22 mouse cellular contexts compared by ENCODE assay signal in genomic region chr19:16624994-16625393, GRCm38 (mm10).
"Had no signal": no experiment of that assay in that cellular context is flagged by ENCODE, and none has a peak within 500 bp of the region (broad histone marks: within the 10 kb centered on the region; RNA-seq: fewer than 3 reads in every experiment).

No protein-coding gene starts in this region.

- H3K9ac ChIP-seq: hindbrain, embryonic 12.5 days; hindbrain, embryonic 14.5 days; intestine, embryonic 15.5 days; limb, embryonic 12.5 days; liver, embryonic 13.5 days; liver, embryonic 15.5 days had no signal

- H3K4me2 ChIP-seq: hindbrain, embryonic 12.5 days; hindbrain, embryonic 14.5 days; intestine, embryonic 15.5 days; limb, embryonic 12.5 days had no signal

- H3K4me3 ChIP-seq: hindbrain, embryonic 10.5 days; hindbrain, embryonic 12.5 days; intestine, embryonic 15.5 days; layer of hippocampus, adult 2 months; left cerebral cortex, adult 2 months; limb, embryonic 10.5 days; limb, embryonic 12.5 days; liver, embryonic 13.5 days; liver, embryonic 15.5 days had no signal

- H3K4me1 ChIP-seq: limb, embryonic 12.5 days had no signal

- DNase-seq: gastrocnemius, postnatal 14 days; heart, adult 18-20 months; heart, postnatal 10 days; heart, postnatal 4 days; kidney, adult 18-20 months; kidney, adult 8-10 months; kidney, postnatal 10 days; kidney, postnatal 25 days; kidney, postnatal 4 days had no signal

- H3K27me3 ChIP-seq: hindbrain, embryonic 12.5 days; intestine, embryonic 15.5 days; limb, embryonic 12.5 days; liver, embryonic 13.5 days; liver, embryonic 15.5 days had no signal

- H3K27ac ChIP-seq: hindbrain, embryonic 10.5 days; hindbrain, embryonic 12.5 days; hindbrain, embryonic 14.5 days; intestine, embryonic 15.5 days; layer of hippocampus, adult 2 months; left cerebral cortex, adult 2 months; limb, embryonic 10.5 days; limb, embryonic 12.5 days; liver, embryonic 13.5 days; liver, embryonic 15.5 days had no signal

- H3K36me3 ChIP-seq: hindbrain, embryonic 10.5 days; hindbrain, embryonic 12.5 days; intestine, embryonic 15.5 days; limb, embryonic 10.5 days; limb, embryonic 12.5 days; liver, embryonic 13.5 days; liver, embryonic 15.5 days had no signal

- ATAC-seq: hindbrain, embryonic 16.5 days; inflammation-experienced regulatory T-cells, adult 6 months; intestine, postnatal 0 days had no signal

- H3K9me3 ChIP-seq: hindbrain, embryonic 10.5 days; hindbrain, embryonic 12.5 days; intestine, embryonic 15.5 days; limb, embryonic 10.5 days; limb, embryonic 12.5 days; liver, embryonic 13.5 days; liver, embryonic 15.5 days had no signal
